Mouse (Mus musculus): Measurements from ENCODE around the gene Fam234b.

Fam234b gene

GRCm38 (mm10) chr6:135267221-135267620 lies 69.4 kb downstream of the Fam234b start:
- no peak for DNase-seq (ENCODE audit: low spot score in 2 of 2)

- no peak for DNase-seq (ENCODE audit: low spot score in 2 of 2)
Observed at GRCm38 (mm10) chr6:135268392-135268791, 70.6 kb downstream of the Fam234b start.

GRCm38 (mm10) chr6:135269626-135270025 lies 71.8 kb downstream of the Fam234b start:
- DNase-seq (ENCODE audit: low spot score in 2 of 2): no peak

GRCm38 (mm10) chr6:135271761-135272160 lies 74.0 kb downstream of the Fam234b start:
- no peak for DNase-seq (ENCODE audit: low spot score in 2 of 2)

- no peak for DNase-seq (ENCODE audit: low spot score in 2 of 2)
Observed at GRCm38 (mm10) chr6:135273066-135273465, 75.3 kb downstream of the Fam234b start.

- no peak for DNase-seq (ENCODE audit: low spot score in 2 of 2)
Observed at GRCm38 (mm10) chr6:135275231-135275630, 77.5 kb downstream of the Fam234b start.

GRCm38 (mm10) chr6:135276474-135277295 lies 78.9 kb downstream of the Fam234b start:
- DNase-seq (ENCODE audit: low spot score in 2 of 2): no peak

- DNase-seq (ENCODE audit: low spot score in 2 of 2): no peak
Observed at GRCm38 (mm10) chr6:135278302-135278701, 80.5 kb downstream of the Fam234b start.

GRCm38 (mm10) chr6:135279286-135279685 lies 81.5 kb downstream of the Fam234b start:
- DNase-seq (ENCODE audit: low spot score in 2 of 2): no peak

GRCm38 (mm10) chr6:135279856-135280255 lies 82.1 kb downstream of the Fam234b start:
- no peak for DNase-seq (ENCODE audit: low spot score in 2 of 2)

- no peak for DNase-seq (ENCODE audit: low spot score in 2 of 2)
Observed at GRCm38 (mm10) chr6:135292391-135292790, 94.6 kb downstream of the Fam234b start.

GRCm38 (mm10) chr6:135294150-135294549 lies 96.4 kb downstream of the Fam234b start:
- DNase-seq (ENCODE audit: low spot score in 2 of 2): no peak

Measured in urinary bladder, postnatal 4 days (tissue).